Mouse (Mus musculus): ENCODE measurements at regions not wholly inside any gene's neighbourhood (a gene's known extent, or its start where the extent isn't known, plus 50 kb on each side); places are given as distances from the start of the nearest gene placed in this dataset.

GRCm38 (mm10) chr11:63474831-63475230 is 346.0 kb downstream of the Pmp22 start:
- TF ChIP-seq CTCF (IDR thresholded peaks at IDR 0.05; ENCODE audit: insufficient read depth, low read depth, low read length) = no peak
- no peak for TF ChIP-seq POLR2A (IDR thresholded peaks at IDR 0.05; ENCODE audit: insufficient read depth, low read depth, low read length)

Data from olfactory bulb, adult 2 months (tissue).